Mouse (Mus musculus): ENCODE measurements around the gene Cd276.

Gene Cd276

DNA sequence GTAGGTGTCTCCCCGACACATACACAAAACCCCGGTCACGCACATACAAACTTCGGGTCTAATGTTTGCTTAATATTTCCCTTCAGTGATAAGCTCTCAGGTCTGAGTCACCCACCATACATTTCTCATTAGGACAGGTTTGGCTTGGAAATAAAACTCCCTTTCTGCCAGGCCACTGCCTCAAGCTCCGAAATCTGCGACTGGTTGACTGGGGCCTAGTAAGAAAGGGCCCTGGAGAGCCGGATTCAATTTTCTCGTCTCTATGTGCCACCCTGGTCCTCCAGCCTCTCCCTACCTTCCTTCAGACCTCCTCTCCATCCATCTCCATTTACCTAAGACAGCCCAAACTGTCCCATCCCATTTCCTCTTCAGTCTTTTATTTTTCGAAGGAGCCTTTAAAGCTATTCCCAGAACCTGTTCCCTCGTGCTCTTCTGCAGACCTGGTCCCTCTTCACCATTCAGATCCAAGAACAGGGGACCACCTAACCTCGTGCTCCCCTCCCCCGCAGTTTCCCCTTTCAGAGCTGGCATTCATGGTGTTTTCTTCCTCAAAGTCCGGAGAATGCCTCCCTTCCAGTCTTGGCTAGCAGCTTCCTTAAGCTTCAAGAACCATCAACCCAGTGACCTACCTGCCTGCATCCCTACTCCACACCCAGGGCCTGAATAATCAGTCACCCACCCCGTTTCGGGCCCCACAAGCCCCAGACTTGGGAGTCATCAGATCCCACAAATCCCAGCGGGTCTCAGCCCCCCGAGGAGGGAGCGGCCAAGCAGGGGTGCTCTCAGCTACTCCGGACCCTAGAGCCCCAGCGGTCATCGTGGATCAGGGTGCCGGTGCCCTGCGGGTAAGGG lies 955 bp downstream of the Cd276 start:
- no peak; the same call in 1 of the 2 replicates for ATAC-seq (ENCODE audit: insufficient number of reproducible peaks, low FRiP score, low TSS enrichment)

DNA sequence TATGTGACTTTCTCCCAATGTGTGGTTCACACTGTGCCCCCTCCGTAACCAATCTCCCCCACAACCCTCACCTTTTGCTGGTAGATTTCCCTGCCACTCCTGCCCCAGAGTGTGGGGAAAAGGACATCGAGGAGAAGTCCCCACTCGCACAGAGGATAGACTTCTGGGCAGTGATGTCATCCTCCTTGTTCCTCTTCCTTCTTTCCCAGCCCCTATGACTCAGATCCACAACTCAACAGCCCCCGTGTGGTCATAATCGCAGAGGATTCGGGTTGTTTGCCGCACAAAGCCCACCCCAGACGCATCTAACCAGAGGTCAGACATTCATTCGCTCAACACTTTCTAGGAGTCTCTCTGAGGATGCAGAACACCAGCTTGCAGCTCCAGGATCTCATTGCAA lies 3.2 kb downstream of the Cd276 start:
- ATAC-seq (ENCODE audit: insufficient number of reproducible peaks, low FRiP score, low TSS enrichment): no peak

DNA sequence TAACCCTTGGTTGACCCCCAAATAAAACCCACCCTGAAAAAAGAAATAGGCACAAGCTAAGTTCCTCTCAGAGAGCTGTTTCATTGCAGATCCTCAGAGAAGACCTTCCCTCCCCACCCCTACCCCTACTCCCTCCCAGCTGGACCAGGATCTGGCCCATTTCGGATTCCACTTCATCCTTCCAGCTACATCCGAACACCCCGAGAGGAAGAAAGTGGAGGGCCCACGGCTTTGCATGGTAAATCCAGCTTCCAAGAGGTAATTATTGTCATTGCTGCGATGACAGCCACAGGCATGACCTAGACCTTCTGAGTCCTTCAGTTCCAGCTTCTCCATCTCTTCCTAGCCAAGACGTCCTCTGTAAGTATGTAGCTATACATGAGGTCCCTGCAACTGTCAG lies 4.3 kb downstream of the Cd276 start:
- no peak for ATAC-seq (ENCODE audit: insufficient number of reproducible peaks, low FRiP score, low TSS enrichment)

DNA sequence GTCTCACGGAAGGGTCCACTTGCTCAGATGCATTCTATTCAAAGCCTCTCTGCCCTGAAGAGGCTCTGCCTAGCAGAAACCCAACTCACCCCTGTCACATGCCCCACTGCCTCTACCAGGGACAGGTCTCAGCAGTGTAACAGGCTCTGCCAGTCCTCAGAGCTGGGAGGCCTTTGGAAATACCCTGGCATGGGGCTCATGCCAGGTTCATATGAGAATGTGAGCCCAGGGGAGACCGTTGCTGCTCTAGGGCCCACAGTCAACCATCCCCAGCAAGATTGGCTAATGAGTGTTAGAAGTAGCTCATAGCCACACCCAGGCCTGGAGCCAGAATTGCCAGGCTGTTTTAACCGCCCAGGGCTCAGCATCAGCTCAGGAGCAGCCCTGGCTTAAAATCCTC lies 5.5 kb downstream of the Cd276 start:
- ATAC-seq (ENCODE audit: insufficient number of reproducible peaks, low FRiP score, low TSS enrichment): no peak

DNA sequence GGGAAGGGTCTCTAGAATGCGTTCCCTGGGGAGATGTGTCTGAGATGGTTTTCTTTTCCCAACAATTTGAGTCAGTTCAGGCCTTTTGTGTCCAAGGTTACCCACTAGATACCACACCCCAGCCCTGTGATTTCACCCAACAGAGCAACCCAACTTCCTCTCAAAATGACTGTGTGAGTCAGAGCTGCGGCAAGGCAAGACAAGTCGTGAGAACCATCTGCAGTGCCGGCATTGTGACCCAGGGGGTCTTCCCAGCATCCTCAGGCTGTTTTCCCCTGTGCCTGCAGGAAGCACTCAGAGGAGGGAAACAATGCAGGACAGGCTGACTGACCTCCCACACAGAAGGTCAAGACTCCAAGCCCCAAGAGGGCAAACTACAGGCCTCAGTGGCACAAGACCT lies 6.3 kb downstream of the Cd276 start:
- no peak for ATAC-seq (ENCODE audit: insufficient number of reproducible peaks, low FRiP score, low TSS enrichment)

DNA sequence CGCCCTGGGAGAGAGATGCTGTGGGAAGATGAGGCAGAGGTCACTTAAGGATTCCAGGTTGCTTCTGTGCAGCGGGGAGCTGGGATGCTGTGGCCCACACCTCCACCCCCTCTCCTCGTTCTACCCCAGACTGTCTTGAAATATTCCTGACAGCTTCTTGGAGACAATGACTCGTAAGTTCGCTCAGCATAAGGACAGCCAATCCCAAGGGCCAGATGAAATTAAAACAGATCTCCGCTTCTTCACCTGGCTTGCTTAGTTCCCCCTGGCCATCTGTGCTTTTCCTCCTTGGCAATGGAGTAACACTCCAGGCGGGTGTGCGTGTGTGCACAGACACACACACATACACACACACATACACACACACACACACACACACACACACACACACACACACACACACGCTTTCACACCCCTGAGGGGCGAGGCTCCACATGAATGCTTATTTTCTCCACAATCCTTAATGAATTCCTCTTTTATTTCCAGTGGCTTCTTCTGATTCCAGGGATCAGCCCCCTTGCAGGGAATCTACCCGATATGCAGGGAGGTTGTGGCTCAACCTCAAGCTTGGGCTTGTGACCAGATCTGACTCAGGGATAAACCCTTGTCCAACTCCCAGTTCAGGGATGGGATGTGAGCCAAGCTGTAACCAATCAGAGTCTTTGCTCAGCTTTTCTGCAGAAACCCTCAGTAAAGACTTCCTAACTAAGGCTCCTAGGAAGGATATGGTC lies 8.4 kb downstream of the Cd276 start:
- no peak for ATAC-seq (ENCODE audit: insufficient number of reproducible peaks, low FRiP score, low TSS enrichment)

DNA sequence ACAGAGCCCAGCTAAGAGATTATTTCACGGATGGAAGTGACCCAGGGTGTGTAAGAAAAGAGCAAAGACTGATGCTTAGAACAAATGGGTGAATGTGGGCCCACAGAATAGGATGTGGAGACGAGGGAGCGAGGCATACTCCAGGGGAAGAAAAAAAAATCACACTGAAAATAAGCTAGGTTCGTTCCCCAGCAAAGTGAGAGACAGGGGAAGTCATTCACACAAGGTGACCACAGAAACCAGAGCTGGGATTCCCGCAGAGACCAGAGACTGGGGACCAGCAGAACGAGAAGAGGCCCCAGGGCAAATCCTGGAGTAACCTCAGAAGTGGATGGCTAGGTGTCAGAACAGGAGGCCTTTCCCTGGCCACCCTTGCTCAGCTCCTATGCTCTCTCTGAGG lies 9.8 kb downstream of the Cd276 start:
- no peak for ATAC-seq (ENCODE audit: insufficient number of reproducible peaks, low FRiP score, low TSS enrichment)

DNA sequence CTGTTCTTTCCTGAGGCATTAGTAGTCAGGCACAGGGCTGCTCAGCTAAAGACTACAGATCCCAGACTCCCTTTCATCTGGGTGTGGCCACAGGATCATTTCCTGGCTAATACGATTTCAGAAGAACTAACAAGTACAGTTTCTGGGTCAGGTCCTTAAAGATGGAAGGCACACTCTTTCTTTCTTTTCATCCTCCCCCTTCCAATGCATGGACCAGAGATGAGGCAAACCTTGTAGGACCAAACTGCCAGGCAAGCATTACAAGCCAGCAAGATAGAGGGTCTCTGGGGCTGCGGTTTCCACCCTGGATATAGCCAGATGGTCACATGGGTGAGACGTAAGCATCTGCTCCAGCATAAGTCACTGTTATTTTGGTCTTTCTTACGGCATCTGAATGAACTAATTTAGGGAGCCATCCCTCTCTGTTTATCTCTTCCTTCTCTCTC lies 10.3 kb downstream of the Cd276 start:
- no peak for ATAC-seq (ENCODE audit: insufficient number of reproducible peaks, low FRiP score, low TSS enrichment)

DNA sequence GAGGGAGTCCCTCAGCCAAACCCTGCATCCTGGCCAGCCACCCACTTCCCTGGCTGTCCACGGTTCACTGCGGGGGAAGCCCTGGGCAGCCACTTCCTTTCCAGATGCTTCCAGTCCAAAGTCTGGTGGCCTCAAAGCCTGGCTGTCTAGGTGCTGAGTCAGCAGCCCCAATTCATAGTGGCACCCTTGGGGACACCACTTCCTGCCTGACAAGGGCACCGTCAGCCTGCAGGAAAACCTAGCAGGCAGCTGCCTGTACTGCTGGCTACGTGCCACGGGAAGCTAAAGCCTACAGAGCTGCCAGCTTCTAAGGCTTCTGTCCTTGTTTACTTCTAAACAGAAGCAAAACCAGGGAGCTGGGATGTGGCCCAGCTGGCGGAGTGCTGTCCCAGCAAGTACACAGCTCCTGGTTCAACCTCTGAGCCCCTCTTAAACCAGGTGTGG lies 13.3 kb downstream of the Cd276 start:
- ATAC-seq (ENCODE audit: insufficient number of reproducible peaks, low FRiP score, low TSS enrichment): no peak

DNA sequence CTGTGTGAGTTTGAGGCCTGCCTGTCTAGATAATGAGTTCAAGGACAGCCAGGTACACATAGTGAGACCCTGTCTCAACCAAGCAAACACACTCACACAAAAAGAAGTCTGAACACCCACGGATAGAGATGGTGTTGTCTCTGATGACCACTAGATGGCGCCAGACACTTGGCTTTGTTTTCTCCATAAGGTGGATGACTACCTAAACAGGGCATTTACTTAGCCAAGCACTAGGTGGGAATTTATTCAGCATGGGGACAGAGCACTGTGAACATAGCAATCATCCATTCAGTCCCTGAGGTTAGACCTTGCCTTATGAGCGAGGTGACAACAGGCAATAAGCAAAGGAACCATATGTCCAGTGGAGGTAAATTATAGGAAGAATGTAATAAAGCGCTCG lies 15.4 kb downstream of the Cd276 start:
- ATAC-seq (ENCODE audit: insufficient number of reproducible peaks, low FRiP score, low TSS enrichment): no peak

DNA sequence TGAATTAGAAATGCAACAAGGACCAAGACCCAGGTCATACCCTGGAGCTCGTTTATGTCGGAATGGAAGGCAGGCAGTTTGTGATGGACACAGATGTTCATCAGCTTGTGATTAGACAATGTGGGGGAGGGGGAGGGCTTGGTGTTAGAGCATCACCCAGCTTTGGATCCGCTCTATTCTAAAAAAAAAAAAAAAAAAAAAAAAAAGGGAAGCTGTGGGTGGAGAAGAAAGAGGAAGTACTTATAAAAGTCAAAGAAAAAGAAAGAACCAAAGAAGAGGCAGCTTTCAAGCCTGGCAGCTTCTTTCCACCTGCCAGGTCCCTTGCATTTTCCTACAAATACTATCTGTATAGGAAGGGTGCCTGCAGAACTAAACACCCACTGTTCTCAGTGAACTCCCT lies 17.5 kb downstream of the Cd276 start:
- no peak for ATAC-seq (ENCODE audit: insufficient number of reproducible peaks, low FRiP score, low TSS enrichment)

DNA sequence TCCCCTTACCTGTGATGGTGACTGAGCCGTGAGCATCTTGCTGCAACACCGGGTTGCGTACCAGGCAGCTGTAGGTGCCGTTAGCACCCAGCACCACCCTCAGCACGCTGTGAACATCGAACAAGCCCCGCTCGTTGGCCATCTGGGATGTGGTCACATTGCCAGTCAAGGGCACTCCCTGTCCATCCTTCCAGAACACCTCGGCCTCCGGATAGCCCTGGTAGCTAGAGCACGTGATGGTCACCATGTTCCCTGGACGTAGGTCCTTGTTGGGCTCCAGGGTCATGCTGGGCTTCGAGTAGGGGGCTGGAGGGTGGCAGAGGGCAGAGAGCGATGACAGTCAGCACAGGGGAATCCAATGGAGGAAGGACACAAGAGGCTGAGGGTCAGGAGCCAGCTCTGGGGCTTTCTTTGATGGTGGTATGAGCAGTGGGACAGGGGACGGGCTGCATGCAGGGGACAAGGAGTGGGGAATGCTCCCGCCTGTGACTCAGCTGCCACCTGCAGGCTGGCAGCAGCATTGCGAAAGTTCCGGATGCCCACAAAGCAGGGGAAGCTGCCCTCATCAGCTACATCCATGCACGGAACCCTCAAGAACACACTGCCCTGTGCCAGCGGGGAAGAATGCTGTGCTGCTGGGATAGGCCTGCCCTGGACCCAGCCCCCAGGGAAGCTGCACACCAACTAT lies 19.6 kb downstream of the Cd276 start:
- no peak for ATAC-seq (ENCODE audit: insufficient number of reproducible peaks, low FRiP score, low TSS enrichment)

DNA sequence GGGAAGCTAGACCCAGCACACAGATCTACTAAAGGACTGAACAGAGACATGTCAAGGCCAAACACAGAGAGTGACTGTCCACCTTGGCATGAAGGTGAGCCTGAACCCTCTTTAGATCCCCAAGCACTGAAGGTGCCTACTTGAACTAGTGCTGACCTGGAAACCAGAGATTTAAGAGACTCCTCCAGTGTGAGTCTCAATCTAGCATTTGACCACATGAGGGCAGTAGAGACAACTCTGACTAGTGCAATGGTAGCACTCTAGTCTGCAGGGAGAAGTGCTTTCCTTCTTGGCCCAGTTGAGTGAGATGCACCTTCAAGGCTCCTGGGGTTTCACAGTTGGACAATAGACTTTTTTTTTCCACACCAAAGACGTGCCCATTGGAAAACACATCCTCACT lies 20.5 kb downstream of the Cd276 start:
- ATAC-seq (ENCODE audit: insufficient number of reproducible peaks, low FRiP score, low TSS enrichment): no peak; the same call in 1 of the 2 replicates

DNA sequence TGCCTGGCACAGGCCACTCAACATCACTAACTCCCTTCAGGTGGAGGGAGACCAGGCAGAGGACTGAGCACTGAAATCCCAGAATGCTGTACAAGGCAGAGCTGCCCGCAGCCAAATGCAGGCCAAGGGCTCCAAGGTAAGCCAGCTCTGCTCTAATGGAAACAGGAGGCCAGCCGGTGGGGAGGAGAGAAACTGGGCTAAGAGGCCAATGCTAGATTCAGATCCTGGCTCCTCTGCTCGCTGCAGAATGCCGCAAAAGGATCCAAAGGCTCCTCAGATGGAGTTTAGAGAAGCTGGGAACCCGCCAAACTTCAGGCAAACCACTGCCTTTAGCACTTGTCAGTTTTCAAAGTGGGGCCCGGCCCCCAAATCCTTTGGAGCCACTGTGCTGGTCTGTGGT lies 21.9 kb downstream of the Cd276 start:
- peak; percentile 80 for ATAC-seq (ENCODE audit: insufficient number of reproducible peaks, low FRiP score, low TSS enrichment)

DNA sequence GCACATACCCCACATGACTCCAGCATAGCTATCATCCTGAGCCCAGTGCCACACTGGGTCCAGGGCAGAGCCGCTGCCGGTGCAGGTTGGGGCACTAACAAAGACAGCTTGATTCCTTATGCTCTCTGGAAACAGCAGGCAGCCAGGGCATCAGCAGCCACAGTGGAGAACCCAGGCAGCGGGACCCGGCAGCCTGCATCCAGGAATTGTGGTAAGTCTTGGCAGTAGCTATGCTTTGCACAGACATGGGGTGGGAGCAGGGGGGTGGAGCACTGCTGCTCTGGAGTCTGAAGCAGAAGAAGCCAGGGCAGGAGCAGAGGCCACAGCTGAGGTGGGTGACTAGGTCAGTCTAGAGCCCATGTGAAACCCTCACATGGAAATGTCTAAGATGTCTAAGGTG lies 23.0 kb downstream of the Cd276 start:
- ATAC-seq (ENCODE audit: insufficient number of reproducible peaks, low FRiP score, low TSS enrichment): no peak

DNA sequence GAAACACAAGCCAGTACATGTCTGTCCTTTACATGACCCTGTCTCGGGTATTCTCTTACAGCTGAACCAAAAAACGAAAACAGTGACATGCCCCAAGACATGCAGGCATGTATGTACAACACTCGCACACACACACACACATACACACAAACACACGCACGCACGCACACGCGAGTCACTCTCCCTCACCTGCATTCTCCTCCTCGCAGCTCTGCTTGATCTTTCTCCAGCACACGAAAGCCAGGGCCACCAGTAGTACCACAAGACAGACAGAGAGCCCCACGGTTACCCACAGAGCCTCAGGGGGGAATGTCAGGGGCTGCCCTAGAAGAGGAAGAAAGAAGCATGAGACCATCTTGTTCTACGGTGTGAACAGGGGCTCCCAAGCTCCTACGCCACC lies 24.8 kb downstream of the Cd276 start:
- no peak for ATAC-seq (ENCODE audit: insufficient number of reproducible peaks, low FRiP score, low TSS enrichment)

DNA sequence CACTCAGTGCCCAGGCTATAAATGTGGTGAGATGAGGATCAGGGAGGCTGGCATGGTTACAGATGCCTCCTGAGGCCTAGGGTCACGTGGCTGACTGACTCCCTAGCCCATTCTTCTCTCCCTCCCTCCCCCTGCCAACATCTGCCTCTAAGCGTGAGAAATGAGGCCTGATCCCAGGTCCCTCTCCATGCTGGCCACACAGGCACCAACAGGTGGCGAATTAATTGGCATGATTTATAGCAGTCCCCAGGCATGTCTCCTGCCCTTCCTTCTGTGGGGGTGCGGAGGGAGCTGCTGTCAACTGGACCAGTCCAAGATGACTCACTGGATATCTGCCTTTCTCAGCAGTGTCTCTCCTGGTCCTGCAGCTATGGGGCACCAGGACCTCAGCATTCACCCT lies 27.4 kb downstream of the Cd276 start:
- no peak for ATAC-seq (ENCODE audit: insufficient number of reproducible peaks, low FRiP score, low TSS enrichment)

DNA sequence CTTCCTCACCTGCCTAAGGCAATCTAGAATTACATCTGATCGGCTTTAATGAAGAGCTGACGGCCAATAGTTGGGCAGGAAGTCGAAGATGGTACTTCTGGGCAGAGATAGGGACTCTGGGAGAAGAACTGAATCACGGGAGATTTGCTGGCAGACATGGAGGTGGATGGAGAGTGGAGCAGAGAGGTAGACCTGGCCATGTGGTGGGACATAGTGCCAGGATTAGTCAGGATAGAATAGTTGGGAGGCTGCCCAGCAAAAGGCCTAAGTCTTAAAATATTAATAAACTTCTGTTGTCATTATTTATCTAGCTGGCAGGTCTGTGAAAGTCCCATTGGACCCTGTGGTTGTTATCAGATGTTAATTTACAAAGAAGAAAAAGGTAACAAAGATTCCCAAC lies 30.1 kb downstream of the Cd276 start:
- ATAC-seq (ENCODE audit: insufficient number of reproducible peaks, low FRiP score, low TSS enrichment): no peak

DNA sequence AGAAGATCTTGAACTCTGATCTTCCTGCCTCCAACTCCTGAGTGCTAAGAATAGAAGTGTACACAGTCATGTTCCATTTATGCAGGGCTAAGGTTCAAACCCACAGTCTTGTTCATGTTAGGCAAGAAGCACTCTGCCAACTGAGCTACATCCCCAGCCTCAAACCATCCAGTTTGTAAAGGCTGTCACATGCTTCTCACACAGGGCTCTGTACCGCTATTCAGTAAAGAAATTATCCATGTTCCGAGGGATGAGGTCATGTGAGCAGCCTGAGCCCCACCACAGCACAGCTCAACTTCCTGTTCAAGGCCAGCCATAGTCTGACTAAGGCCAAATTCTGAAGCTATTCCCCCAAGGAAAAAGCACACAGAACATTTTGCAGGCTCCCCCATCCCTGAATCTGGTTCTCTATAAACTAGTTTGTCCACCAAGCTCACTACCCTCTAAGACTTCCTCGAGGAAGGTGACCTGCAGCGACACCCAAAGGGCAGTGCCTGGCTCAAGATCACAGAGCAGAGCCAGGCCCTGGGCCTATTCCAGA lies 33.3 kb downstream of the Cd276 start:
- no peak for ATAC-seq (ENCODE audit: insufficient number of reproducible peaks, low FRiP score, low TSS enrichment)

DNA sequence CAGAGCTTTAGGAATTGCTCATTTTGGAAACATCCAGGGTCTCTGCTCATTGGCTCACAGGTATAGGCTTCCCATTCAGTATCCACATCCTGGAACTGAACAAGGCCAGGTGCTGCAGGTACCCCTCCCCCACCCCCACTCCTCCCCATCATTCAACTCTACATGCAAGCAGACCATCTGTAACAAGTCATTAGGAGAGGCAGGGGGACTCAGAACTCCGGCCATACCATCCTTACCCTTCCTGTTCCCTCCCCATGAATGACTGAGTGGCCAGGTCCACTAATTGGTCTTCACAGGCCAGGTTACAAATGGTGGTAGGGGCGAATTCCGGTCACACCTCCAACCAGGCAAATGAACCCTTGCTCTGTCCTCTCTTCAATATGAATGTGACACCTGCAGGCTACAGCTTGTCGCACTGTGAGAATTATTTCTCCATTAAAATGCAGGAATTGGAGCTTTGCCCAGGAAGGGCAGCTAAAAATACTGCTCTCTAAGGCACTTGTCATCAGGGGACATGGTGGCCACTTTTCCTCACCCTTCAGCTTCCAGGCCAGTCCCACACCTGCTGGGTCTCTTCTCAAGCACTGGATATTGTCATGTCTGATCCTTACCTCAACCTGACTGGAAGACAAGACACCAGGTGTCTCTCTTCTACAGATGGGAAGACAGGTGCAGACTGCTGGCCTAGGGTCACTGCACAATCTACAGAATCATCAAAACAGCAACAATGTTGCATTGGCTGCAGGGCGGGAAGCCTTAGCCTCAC lies 34.2 kb downstream of the Cd276 start:
- peak; percentile 52 for ATAC-seq (ENCODE audit: insufficient number of reproducible peaks, low FRiP score, low TSS enrichment)

Data from cerebellum, adult (tissue).